Mouse (Mus musculus): ENCODE results near the gene Efcc1. TPM values are rescaled to one million over a fixed set of nuclear protein-coding genes. Genes with fewer than 3 reads are reported as not detected.
A peak's percentile ranks its signal among the peaks of the same experiment; 100 is the strongest.

The Efcc1 gene
- polyA plus RNA-seq, 1 experiment from 2014 or later, result 0.16 TPM

- Histone ChIP-seq H3K9ac (peak overlapping the region; percentile 54; the same call in 1 of the 2 replicates), H3K9me3 (replicated peaks) (no peaks in the 10 kb centered on the region), H3K4me1 (replicated peaks) (peaks cover 89% of the 10 kb centered on the region), H3K4me3 (replicated peaks) (no peak overlapping the region), H3K27me3 (no peaks in the 10 kb centered on the region), H3K27ac (replicated peaks) (peak overlapping the region; percentile 96), H3K36me3 (replicated peaks) (peaks cover 78% of the 10 kb centered on the region), H3K4me2 (peak overlapping the region; percentile 65; the same call in 1 of the 2 replicates)
- 77% methylated on average over 5 of the region's 5 CpGs for WGBS (ENCODE audit: insufficient replicate concordance)
- ATAC-seq (ENCODE audit: insufficient read depth), result no peak
These were observed 61.2 kb downstream of the Efcc1 start for GRCm38 (mm10) chr6:87791826-87792225.

GRCm38 (mm10) chr6:87793821-87794510, 63.3 kb downstream of the Efcc1 start:
- peaks cover 74% of the 10 kb centered on the region for H3K36me3 ChIP-seq (replicated peaks)
- H3K27me3 ChIP-seq, result no peaks in the 10 kb centered on the region
- H3K4me2 ChIP-seq, result no peak overlapping the region
- no peak for ATAC-seq (ENCODE audit: insufficient read depth)
- peaks cover 89% of the 10 kb centered on the region for H3K4me1 ChIP-seq (replicated peaks)
- WGBS (ENCODE audit: insufficient replicate concordance), result 87% methylated on average over 10 of the region's 10 CpGs
- H3K4me3 ChIP-seq (replicated peaks), result no peak overlapping the region
- H3K9me3 ChIP-seq (replicated peaks), result no peaks in the 10 kb centered on the region
- no peak overlapping the region for H3K9ac ChIP-seq
- H3K27ac ChIP-seq (replicated peaks), result no peak overlapping the region

- peaks cover 64% of the 10 kb centered on the region for H3K36me3 ChIP-seq (replicated peaks)
These were observed 64.9 kb downstream of the Efcc1 start for GRCm38 (mm10) chr6:87795385-87796150.

DNA sequence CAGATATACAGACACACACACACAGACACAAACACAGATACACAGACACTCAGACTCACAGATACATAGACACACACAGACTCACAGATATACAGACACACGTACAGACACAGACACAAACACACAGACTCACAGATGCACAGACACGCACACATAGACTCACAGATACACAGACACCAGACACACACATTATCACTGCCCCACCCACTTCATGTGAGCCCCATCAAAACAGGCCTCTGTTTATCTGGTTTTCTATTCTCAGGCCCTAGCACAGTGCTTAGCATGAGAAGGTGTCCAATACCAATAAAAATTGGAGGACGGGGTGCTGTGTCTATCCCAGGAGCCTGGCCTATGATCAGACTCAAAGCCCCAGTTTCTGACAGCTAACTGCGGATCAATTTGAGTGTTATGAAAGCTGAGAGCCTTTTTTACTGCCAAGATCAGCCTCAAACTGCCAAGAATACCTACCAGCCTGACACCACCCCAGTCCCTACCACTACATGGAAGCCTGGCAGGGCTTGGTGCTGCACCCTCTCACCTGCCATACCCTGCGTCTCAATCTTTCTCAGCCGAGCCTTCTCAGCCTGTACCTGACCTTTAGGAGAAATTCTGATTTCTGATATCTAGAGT, 65.7 kb downstream of the Efcc1 start:
- Histone ChIP-seq H3K9ac (0 out of 2 replicates have a peak overlapping the region, but pooled peaks have one; percentile 43), H3K36me3 (replicated peaks) (peaks cover 56% of the 10 kb centered on the region), H3K4me1 (replicated peaks) (peaks cover 89% of the 10 kb centered on the region), H3K4me2 (peak overlapping the region; percentile 55), H3K27ac (replicated peaks) (peak overlapping the region; percentile 89), H3K9me3 (replicated peaks) (no peaks in the 10 kb centered on the region), H3K27me3 (no peaks in the 10 kb centered on the region), H3K4me3 (replicated peaks) (peak overlapping the region; percentile 18)
- 58% methylated on average over 6 of the region's 6 CpGs for WGBS (ENCODE audit: insufficient replicate concordance)
- peak; percentile 92 for ATAC-seq (ENCODE audit: insufficient read depth)

More at GRCm38 (mm10) chr6:87795385-87796150, 64.9 kb downstream of the Efcc1 start:
- Histone ChIP-seq H3K27ac (replicated peaks) (peak overlapping the region; percentile 89), H3K9ac (peak overlapping the region; percentile 43; the same call in 1 of the 2 replicates), H3K9me3 (replicated peaks) (no peaks in the 10 kb centered on the region), H3K27me3 (no peaks in the 10 kb centered on the region), H3K4me1 (replicated peaks) (peaks cover 89% of the 10 kb centered on the region), H3K4me3 (replicated peaks) (no peak overlapping the region), H3K4me2 (peak overlapping the region; percentile 55)
- WGBS (ENCODE audit: insufficient replicate concordance), result 80% methylated on average over 6 of the region's 6 CpGs
- no peak for ATAC-seq (ENCODE audit: insufficient read depth)

- WGBS (ENCODE audit: insufficient replicate concordance), result 50% methylated on average over 2 of the region's 2 CpGs
- Histone ChIP-seq H3K9ac (no peak overlapping the region), H3K9me3 (replicated peaks) (no peaks in the 10 kb centered on the region), H3K4me3 (replicated peaks) (no peak overlapping the region), H3K36me3 (replicated peaks) (peaks cover 50% of the 10 kb centered on the region), H3K27me3 (no peaks in the 10 kb centered on the region), H3K4me2 (peak overlapping the region; percentile 55; the same call in 1 of the 2 replicates), H3K4me1 (replicated peaks) (peaks cover 84% of the 10 kb centered on the region), H3K27ac (replicated peaks) (peak overlapping the region; percentile 89)
- ATAC-seq (ENCODE audit: insufficient read depth), result no peak
These were observed 66.7 kb downstream of the Efcc1 start for GRCm38 (mm10) chr6:87797321-87797720.

DNA sequence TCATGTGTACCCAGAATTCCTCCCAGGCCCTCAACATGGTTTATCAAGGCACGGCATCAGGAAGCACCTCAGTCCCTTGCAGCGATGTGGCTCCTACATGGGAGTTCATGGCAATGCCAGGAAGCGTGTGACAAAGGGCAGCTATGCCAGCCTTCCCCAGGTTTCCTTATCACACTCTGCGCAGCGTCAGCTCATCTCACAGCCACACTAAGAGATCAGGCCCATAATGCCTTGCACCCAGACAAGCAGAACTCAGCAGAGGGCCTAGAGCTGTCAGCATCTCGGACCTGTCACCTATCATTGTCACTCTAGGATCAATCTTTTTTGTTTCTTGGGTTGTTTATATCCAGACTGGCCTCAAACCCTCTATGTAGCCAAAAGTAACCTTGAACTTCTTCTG, 68.9 kb downstream of the Efcc1 start:
- H3K4me1 ChIP-seq (replicated peaks), result peaks cover 89% of the 10 kb centered on the region
- peak overlapping the region; percentile 36 for H3K4me2 ChIP-seq
- no peaks in the 10 kb centered on the region for H3K27me3 ChIP-seq
- 39% methylated on average over 6 of the region's 6 CpGs for WGBS (ENCODE audit: insufficient replicate concordance)
- H3K27ac ChIP-seq (replicated peaks), result peak overlapping the region; percentile 89
- H3K36me3 ChIP-seq (replicated peaks), result peaks cover 48% of the 10 kb centered on the region
- H3K9ac ChIP-seq, result no peak overlapping the region
- ATAC-seq (ENCODE audit: insufficient read depth), result 0 out of 2 replicates have a peak, but pooled peaks have one; percentile 37
- H3K9me3 ChIP-seq (replicated peaks), result no peaks in the 10 kb centered on the region
- no peak overlapping the region for H3K4me3 ChIP-seq (replicated peaks)

DNA sequence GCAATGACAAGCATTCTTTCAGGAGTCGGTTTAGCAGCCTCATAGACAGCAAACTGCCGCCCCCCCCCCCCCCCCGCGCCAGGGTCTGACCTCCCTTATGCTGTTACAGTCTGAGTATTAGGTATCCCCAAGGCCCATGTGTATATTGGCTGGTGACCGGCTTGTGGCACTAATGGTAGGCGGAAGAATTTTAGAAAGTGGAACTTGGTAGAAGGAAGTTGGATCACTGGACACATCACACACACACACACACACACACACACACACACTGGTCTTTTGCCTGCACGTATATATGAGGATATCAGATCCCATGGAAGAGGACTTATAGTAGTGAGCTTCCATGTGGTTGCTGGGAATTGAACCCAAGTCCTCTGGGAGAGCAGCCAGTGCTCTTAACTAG, 71.8 kb downstream of the Efcc1 start:
- Histone ChIP-seq H3K4me2 (no peak overlapping the region), H3K4me1 (replicated peaks) (peaks cover 89% of the 10 kb centered on the region), H3K4me3 (replicated peaks) (no peak overlapping the region), H3K9me3 (replicated peaks) (no peaks in the 10 kb centered on the region), H3K27me3 (no peaks in the 10 kb centered on the region), H3K9ac (no peak overlapping the region), H3K27ac (replicated peaks) (no peak overlapping the region), H3K36me3 (replicated peaks) (peaks cover 64% of the 10 kb centered on the region)
- 76% methylated on average over 7 of the region's 7 CpGs for WGBS (ENCODE audit: insufficient replicate concordance)
- ATAC-seq (ENCODE audit: insufficient read depth), result no peak

DNA sequence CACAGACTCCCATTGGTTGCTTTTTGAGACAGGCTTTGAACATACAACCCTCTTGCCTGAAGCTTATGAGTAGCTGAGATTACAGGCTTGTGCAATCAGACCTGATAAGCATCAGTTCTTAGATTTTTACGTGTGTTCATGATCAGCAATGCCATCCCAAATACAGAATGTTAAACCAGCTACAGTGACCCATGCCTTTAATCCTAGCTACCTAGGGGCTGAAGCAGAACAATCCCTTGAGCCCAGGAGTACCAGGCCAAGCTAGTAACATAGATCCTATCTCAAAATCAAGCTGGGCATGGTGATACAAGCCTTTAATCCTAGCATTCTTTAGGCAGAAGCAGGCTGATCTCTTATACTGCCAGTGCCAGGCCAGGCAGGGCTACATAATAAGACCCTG, 73.4 kb downstream of the Efcc1 start:
- no peak overlapping the region for H3K4me2 ChIP-seq
- no peaks in the 10 kb centered on the region for H3K27me3 ChIP-seq
- H3K9ac ChIP-seq, result no peak overlapping the region
- H3K9me3 ChIP-seq (replicated peaks), result no peaks in the 10 kb centered on the region
- H3K36me3 ChIP-seq (replicated peaks), result peaks cover 59% of the 10 kb centered on the region
- H3K4me3 ChIP-seq (replicated peaks), result no peak overlapping the region
- H3K4me1 ChIP-seq (replicated peaks), result peaks cover 89% of the 10 kb centered on the region
- no peak for ATAC-seq (ENCODE audit: insufficient read depth)
- 40% methylated on average over 1 of the region's 1 CpGs for WGBS (ENCODE audit: insufficient replicate concordance)
- no peak overlapping the region for H3K27ac ChIP-seq (replicated peaks)

- Histone ChIP-seq H3K4me3 (replicated peaks) (no peak overlapping the region), H3K27me3 (no peaks in the 10 kb centered on the region), H3K4me1 (replicated peaks) (peaks cover 89% of the 10 kb centered on the region), H3K9me3 (replicated peaks) (no peaks in the 10 kb centered on the region), H3K9ac (no peak overlapping the region), H3K27ac (replicated peaks) (peak overlapping the region; percentile 19; the same call in 1 of the 2 replicates), H3K4me2 (no peak overlapping the region), H3K36me3 (replicated peaks) (peaks cover 55% of the 10 kb centered on the region)
- 63% methylated on average over 7 of the region's 7 CpGs for WGBS (ENCODE audit: insufficient replicate concordance)
- no peak for ATAC-seq (ENCODE audit: insufficient read depth)
These were observed 74.2 kb downstream of the Efcc1 start for GRCm38 (mm10) chr6:87804886-87805285.

- no peak overlapping the region for H3K4me3 ChIP-seq (replicated peaks)
- H3K27me3 ChIP-seq, result no peaks in the 10 kb centered on the region
- WGBS (ENCODE audit: insufficient replicate concordance), result 88% methylated on average over 7 of the region's 7 CpGs
- no peak overlapping the region for H3K9ac ChIP-seq
- peaks cover 55% of the 10 kb centered on the region for H3K36me3 ChIP-seq (replicated peaks)
- ATAC-seq (ENCODE audit: insufficient read depth), result no peak
- peaks cover 89% of the 10 kb centered on the region for H3K4me1 ChIP-seq (replicated peaks)
- H3K4me2 ChIP-seq, result no peak overlapping the region
- H3K9me3 ChIP-seq (replicated peaks), result no peaks in the 10 kb centered on the region
- no peak overlapping the region; the same call in 1 of the 2 replicates for H3K27ac ChIP-seq (replicated peaks)
These were observed 74.8 kb downstream of the Efcc1 start for GRCm38 (mm10) chr6:87805448-87805847.

Measured in liver, embryonic 15.5 days (tissue).